Mouse (Mus musculus) lung, adult 10 weeks (tissue): Measurements from ENCODE around the gene Ehd4. TPM values are rescaled to one million over a fixed set of nuclear protein-coding genes. Genes with fewer than 3 reads are reported as not detected.

Source experiments
- polyA plus RNA-seq: library from polyadenylated mRNA; stranded (reverse); fragments of 350-450 nt; fragmentation: Illumina TruSeq; extraction: RNeasy Lipid Tissue Mini Kit (QIAGEN cat#74804); gene quantifications from one replicate; pipeline ENCODE4 v1.2.3, GENCODE M21; 2014; ENCODE audit warnings: low read depth, low replicate concordance; ENCODE audit not compliant: insufficient read depth

Gene Ehd4
- 163 TPM for polyA plus RNA-seq

GRCm38 (mm10) chr2:120154361-120154894 lies at the start of gene Ehd4:
Gene Ehd4, minus strand, starts transcription at chr2:120154606.

Other genes starting within 250 kb of the Ehd4 start
- gene Mapkbp1, start 181.9 kb downstream of the Ehd4 start, polyA plus RNA-seq = 4.3 TPM
- 6.3 TPM for gene Jmjd7, start 127.1 kb downstream of the Ehd4 start, polyA plus RNA-seq
- gene Gm28042, start 127.1 kb downstream of the Ehd4 start, polyA plus RNA-seq = 0.90 TPM
- gene Pla2g4b, start 121.2 kb downstream of the Ehd4 start, polyA plus RNA-seq = 0.72 TPM
- not detected for gene Pla2g4e, start 90.7 kb upstream of the Ehd4 start, polyA plus RNA-seq
- gene Pla2g4d, start 134.6 kb upstream of the Ehd4 start, polyA plus RNA-seq = not detected
- 1.5 TPM for gene Pla2g4f, start 159.6 kb upstream of the Ehd4 start, polyA plus RNA-seq
- 12.2 TPM for gene Vps39, start 198.5 kb upstream of the Ehd4 start, polyA plus RNA-seq
- gene Ganc, start 249.3 kb upstream of the Ehd4 start, polyA plus RNA-seq = 5.6 TPM
- gene Tmem87a, start 249.5 kb upstream of the Ehd4 start, polyA plus RNA-seq = 20.3 TPM